Mouse (Mus musculus) heart, adult 11 months (tissue): ENCODE results near the gene Dmrt1.

Source experiments
- DNase-seq: peaks from one replicate; pipeline ENCODE4 v3.0.0; 2022

Dmrt1 gene

DNA sequence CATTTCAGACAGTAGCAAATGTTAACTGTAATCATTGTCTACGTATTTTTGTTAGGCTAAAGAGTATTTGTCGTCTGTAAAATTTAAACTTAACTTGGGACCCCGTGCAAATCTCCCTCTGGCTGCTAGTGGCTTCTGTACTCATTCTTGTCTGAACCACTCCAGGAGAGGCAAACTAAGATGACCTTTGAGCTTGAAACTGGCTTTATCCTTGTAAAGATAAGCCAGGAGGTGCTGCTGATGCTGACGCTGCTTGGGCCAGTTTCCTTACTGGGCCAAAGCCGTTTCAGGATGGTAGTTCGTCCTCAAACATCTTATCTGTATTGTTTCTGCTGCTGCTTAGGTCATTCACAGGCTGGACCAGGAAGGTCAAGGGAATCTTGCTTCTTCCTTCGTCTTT lies 64.4 kb downstream of the Dmrt1 start:
- no peak for DNase-seq

DNA sequence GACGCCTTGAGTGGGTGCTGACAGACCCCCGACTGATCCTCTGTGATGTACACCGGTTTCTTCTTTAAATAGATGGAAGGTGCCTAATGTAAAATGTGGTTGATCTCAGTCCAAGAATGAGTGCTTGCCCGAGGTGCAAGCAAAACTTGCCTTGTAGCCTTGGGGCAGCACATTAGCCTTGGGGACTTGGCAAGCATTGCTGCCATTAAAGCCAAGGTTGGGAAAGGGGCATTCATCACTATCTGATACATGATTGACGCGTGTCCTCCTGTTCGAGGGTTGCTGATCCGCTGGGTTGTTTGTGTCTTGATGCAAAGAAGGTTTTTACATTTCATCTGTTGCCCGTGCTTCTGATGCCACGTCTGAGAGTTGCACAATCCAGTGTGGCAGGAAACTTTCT lies 69.0 kb downstream of the Dmrt1 start:
- no peak for DNase-seq

DNA sequence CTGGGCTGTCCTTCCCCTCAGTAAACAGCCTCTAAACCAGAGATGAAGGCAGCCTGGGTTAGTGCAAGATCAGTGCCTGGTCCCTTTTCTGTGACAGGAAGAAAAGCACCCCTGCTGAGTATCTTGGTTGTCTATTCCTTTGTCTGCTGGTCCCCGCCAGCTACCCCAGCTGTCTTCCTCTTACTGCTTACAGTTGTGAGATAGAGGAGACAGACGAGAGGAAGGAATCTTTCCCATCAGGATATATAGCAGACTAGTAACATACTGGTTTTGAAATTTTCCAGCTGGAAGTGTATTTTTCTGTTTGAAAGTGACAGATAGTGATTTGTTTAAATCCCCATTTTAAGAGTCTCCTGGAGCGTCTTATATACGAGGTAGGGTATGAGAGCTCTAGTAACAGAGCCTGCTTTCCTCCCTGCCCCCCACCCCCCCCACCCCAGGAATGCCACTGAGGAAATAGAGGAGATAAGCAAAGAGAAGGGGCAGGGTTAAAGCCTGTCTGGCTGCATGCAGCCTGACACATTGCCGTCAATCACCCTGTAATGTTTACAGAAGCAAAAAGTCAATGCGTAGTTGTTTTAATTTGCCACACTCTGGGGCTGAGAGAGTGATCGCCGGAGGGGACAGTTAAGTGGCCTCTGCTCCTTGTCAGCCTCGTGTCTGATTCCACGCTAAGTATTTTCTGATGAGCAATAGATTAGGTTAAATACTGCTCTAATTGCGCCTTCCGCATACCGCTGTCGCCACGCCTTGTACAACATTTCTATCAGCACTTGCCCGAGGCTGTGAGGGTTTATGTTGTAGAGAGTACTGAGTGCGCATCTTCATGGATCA lies 69.8 kb downstream of the Dmrt1 start:
- no peak for DNase-seq

DNA sequence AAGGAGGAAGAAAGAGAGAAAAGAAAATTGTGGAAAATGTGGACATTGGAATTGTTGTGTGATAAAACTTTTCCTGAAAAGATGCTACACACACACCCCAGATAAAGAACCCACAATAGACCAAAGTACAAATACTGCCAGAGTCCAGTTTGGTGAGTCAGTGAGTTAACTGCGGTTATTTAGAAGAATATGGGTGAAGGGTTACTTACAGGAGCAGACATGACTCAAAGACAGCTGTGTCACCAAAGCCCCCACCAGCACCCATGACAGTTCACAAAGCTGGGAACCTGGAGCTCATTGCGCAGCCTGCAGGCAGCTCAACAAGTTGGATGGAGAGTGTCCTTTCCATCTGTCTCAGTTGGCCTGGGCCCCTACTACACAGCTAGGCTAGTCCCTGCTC lies 72.9 kb downstream of the Dmrt1 start:
- no peak for DNase-seq

GRCm38 (mm10) chr19:25579440-25579839 lies 74.0 kb downstream of the Dmrt1 start:
- no peak for DNase-seq

- DNase-seq, result no peak
Observed at GRCm38 (mm10) chr19:25597717-25598232, 92.4 kb downstream of the Dmrt1 start.

- no peak for DNase-seq
Observed at GRCm38 (mm10) chr19:25598626-25599025, 93.2 kb downstream of the Dmrt1 start.

- peak; percentile 77 for DNase-seq
Observed at GRCm38 (mm10) chr19:25601966-25602365, 96.5 kb downstream of the Dmrt1 start.

- peak; percentile 65 for DNase-seq
Observed at GRCm38 (mm10) chr19:25607461-25608205, 102.2 kb downstream of the Dmrt1 start.

DNA sequence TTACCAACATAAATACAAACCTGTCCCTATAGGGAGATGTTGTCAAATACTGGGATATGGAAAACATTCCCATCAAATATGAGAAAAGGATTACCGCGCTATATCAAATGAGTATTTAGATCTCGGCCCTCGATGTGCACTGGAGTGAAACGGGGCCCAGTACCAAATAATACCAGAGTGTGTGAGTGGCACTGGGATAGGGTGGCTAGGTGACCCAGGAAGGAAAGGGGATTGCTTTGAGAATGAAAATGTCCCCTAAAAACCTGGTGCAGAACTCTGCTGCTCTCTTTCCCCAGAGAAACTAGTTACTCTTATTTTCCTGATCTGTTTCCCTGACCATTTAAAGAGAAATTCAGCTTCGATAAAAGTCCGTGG lies 102.8 kb downstream of the Dmrt1 start:
- peak; percentile 66 for DNase-seq

DNA sequence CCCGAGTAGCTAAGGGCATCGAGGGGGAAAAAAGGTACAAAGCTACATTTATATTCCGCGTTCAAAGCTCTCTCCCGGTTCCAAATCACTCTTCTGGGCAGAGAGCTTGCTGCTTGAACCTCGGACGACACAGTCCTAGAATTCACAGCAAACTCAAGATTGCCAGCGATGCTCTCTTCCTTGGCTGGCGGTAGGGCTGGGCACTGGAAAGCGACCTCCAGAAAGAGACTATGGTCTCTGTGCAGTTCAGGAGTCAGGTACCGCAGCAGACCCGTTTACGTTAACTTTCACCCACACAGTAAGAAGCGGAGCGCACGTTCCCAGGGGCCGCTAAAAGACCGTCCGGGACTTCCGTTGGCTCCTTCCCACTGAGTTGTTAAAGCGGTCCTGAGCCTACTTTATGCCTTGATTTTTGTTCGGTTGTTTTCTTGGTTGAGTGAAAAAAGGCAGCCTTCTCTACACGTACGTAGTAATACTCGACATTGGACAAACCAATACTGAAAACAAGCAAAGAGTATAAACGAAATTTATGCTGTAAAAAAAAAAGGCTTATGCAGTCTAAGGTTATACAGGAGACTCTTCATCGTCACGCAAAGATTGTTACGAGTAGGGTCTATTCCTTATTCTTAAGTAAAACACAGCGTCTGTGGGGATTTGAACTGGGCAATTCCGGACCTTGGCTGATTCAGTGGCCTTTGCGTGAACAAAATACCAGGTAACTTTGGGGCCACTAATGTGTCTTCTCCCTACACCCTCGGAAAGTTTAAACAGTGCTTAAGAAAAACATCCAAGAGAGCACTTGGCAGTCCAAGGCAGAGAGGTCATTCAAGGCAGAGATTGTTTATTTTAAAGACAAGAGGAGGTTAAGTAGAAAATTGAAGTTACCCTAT lies 103.8 kb downstream of the Dmrt1 start:
- no peak for DNase-seq

- DNase-seq, result no peak
Observed at GRCm38 (mm10) chr19:25610015-25610410, 104.6 kb downstream of the Dmrt1 start, which contains the start of gene Dmrt3. Gene Dmrt3, plus strand, starts transcription at chr19:25610301.

- DNase-seq, result no peak
Observed at GRCm38 (mm10) chr19:25610411-25611111, 105.1 kb downstream of the Dmrt1 start.

- no peak for DNase-seq
Observed at GRCm38 (mm10) chr19:25611116-25611515, 105.7 kb downstream of the Dmrt1 start.

GRCm38 (mm10) chr19:25611876-25612805 lies 106.7 kb downstream of the Dmrt1 start:
- DNase-seq, result no peak

DNA sequence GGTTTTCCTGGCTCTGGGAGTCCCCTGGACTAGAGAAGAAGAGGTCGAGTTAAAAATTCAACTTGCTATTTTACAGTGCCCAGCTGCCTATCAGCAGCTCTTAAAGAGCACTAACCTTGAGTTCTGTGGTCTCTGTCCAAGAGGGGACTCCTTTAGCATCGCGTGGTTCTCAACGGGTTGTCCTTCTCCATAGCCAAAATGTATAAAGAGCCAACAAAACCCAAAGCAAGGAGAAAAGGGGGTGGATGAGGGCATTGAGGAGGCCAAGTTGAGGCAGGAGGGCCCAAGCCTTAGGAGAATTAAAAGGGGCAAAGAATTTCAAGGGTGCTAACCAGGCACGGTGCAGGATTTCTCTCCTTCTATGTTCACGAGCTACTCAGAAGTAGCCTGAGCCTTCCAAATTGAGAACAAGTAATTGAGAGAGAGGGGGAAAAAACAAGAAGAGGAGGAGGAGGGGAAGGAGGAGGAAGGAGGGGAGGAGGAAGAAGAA lies 107.4 kb downstream of the Dmrt1 start:
- DNase-seq, result no peak

GRCm38 (mm10) chr19:25613476-25614300 lies 108.3 kb downstream of the Dmrt1 start:
- no peak for DNase-seq

GRCm38 (mm10) chr19:25615889-25616288 lies 110.5 kb downstream of the Dmrt1 start:
- DNase-seq, result no peak

DNA sequence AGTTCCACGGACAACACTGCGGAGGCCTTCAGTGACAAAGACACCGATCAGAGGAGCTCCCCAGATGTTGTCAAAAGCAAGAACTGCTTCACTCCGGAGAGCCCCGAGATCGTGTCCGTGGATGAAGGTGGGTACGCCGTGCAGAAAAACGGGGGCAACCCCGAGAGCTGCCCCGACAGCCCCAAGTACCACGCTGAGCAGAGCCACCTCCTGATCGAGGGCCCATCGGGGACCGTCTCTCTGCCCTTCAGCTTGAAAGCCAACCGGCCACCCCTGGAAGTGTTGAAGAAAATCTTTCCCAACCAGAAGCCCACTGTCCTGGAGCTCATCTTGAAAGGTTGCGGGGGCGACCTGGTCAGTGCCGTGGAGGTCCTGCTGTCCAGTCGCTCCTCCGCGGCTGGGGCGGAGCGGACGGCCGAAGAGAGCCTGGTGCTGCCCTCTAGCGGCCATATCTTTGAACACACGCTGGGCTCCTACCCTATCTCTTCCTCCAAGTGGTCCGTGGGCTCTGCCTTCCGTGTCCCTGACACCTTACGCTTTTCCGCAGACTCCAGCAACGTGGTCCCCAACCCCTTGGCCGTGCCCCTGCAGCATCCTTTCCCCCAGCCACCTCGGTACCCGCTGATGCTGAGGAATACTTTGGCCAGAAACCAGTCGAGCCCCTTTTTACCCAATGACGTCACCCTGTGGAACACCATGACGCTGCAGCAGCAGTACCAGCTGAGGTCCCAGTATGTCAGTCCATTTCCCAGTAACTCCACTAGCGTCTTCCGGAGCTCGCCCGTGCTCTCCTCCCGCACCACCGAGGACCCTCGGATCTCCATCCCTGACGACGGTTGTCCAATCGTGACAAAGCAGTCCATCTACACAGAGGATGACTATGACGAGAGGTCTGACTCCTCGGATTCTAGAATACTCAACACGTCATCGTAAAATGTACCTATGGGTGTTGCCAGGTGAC lies 117.2 kb downstream of the Dmrt1 start:
- DNase-seq, result peak; percentile 94
